Mouse (Mus musculus) adrenal gland, postnatal 14 days (tissue): ENCODE measurements around the gene Atg101. TPM values are rescaled to one million over a fixed set of nuclear protein-coding genes. Genes with fewer than 3 reads are reported as not detected.
A peak's percentile ranks its signal among the peaks of the same experiment; 100 is the strongest.

Experiments
- DNase-seq: peaks from one replicate; pipeline ENCODE4 v3.0.0; 2021; ENCODE audit warnings: mixed read lengths
- long read RNA-seq, 2 experiments: library from polyadenylated mRNA; stranded (forward); transcript quantifications; one replicate each; pipeline ENCODE4 v2.0.0; 2021
- total RNA-seq: library from RNA; stranded (reverse); gene quantifications from 2 replicates; pipeline ENCODE4 v1.2.3, GENCODE M21; 2021

The Atg101 gene
- 64.4 and 97.1 TPM in 2 replicates for total RNA-seq
- long read RNA-seq, experiment 1, transcript Atg101-201 (3 exons, 1,270 nt), result major isoform, 90 of 94 reads
- long read RNA-seq, experiment 1, partial matches to known transcripts, result 0 of 94 reads
- long read RNA-seq, experiment 1, other reads (novel, unspliced or antisense), result 2 of 94 reads
- long read RNA-seq, experiment 2, transcript Atg101-201 (3 exons, 1,270 nt), result major isoform, 103 of 115 reads
- long read RNA-seq, experiment 2, partial matches to known transcripts, result 0 of 115 reads
- long read RNA-seq, experiment 2, other reads (novel, unspliced or antisense), result 10 of 115 reads

- DNase-seq, result peak; percentile 94
Measured at GRCm38 (mm10) chr15:101283911-101284750, at the start of gene Atg101. Gene Atg101, plus strand, starts transcription at chr15:101284272.

DNA sequence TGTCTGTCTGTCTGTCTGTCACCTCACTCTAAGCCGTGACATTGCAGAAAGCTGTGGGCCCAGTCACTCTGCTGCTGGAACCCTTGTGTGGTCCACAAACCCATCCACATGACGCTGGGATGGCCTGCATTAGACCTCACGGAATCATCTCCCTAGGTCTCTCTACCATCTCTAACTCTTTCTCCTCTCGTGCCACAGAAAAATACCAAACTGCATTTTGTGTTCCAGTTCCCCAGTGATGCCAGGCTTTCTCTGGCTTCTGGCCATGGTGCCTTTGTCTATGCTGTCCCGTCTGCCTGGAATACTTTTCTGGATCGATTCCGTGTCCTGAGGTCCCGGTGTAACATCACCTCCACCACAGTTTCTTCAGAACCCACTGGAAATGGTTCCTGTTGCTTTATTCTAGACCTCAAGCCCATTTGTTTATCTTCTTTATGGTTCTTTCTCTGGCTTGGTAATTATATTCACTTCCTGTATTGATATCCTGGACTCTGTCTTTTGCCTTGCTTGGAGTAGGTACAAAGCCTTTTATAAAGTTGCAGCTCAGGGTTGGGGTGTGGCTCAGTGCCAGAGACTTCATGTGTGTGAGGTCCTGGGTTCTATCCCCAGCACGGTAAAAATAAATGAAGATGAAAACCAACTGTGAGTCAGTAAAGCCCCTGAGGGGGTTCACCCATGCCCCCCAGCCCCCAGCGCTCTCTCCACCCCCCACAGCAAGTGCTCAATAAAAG, 49.3 kb upstream of the Atg101 start:
- DNase-seq, result no peak

DNA sequence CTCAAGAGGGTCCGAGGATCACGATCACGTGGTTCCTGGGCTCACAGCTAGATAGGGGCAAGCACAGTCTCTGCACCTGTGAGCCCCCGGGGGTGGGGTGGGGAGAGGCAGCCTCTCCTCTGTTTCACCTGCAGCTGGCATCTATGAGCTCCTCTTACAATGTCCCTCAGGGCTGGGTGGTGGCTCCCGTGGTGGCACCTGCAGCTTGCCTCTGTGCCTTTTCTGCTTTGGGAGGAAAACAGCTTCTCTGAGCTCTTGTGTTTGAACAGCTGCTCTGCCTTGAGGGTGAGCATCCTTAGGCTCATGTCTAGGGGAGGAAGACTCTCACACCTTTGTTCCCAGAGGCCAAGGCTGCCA, 48.8 kb upstream of the Atg101 start:
- no peak for DNase-seq

DNA sequence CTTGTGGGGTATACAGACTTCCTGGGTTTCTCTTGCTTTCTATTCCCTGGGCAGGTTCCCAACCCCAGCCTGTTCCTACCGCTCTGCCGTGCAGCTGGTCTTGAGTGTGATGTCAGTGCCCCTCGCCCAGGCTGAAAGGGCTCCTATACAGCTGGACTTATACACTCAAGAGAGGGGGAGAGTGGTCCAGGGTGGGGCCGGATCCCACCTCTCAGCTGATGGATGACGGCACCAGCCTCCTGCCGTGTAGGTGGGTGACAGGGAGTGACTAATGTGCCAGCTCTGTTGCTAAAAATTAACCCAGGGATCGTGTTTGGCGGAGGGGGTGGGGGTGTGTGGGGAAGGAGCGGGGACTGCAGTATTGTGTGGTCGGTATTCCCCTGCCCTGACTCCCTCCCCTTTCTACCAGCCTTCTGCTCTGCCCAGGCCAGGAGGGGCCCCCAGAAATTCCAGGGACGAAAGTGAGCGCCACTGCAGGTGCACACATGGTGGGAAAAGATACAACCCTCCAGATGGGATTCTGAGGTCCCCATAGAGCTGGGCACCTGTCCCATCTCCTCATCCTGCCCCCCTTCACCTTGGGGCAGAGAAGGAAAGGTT, 48.2 kb upstream of the Atg101 start:
- no peak for DNase-seq

- DNase-seq, result peak; percentile 87
Measured at GRCm38 (mm10) chr15:101236878-101237277, 47.2 kb upstream of the Atg101 start.

DNA sequence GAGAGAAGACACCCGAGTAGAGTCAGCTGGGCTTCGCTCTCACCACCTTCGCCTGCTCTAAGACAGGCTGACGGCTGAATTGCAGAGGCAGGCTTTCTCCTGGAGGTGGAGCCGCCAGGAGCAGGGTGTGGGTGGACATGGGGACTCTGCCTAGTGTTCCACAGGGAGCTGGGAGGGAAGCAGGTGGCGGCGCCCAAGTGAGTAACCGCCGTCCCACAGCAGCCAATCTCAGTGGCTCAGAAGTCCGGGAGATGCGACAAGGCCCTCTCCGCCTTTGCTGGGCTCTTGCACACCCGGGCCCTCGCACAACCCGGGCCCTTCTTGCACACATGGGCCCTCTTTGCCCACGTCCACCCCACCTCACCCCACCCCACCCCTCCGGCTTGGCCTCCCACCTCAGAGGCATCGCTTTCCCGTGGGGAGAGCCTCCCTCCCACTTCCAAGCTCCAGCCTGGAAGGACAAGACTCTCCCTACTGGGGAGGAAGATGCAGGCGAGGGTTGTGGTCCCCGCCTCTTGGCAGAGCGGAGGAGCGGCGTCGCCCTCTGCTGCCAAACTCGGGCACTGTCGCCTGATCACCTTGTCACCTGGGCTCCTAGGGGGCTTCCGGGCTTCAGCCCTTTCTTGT, 45.1 kb upstream of the Atg101 start:
- peak; percentile 71 for DNase-seq

DNA sequence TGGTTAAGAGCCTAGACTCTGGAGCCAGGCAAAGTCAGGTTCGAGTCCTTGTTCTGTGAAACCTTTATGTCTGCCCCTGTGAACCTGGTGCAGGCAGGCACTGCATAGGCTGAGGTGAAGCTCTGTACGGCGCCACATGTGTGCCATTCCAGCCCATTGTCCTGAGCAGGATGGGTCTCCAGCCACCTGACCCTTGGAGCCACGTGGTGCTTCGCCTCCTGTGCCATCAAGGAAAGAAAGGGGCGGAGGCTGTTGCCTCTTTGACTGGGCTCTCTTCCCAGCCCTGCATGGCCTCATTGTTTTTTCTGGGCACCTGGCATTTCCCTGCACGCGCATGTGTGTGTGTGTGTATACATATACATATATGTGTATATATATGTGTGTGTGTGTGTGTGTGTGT, 44.3 kb upstream of the Atg101 start:
- no peak for DNase-seq

DNA sequence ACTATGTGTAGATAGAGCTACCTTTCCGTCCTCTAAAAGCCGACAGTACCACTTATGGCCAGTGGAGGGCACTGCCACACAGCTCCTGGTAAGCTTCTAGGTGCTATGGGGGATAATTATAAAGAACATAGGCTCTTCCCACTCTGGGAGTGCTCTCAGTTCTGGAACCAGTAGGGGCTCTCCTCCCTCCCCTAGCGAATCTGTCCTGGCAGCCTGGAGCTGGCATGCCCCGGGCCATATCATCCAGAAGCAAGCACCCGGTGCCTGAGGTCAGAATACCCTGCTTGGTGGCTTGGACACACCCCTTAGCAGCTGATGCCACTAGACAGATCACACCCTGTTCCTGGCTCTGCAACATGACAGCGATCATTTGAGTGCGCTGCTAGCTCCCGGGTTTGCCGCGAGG, 43.3 kb upstream of the Atg101 start:
- DNase-seq, result peak; percentile 88

DNA sequence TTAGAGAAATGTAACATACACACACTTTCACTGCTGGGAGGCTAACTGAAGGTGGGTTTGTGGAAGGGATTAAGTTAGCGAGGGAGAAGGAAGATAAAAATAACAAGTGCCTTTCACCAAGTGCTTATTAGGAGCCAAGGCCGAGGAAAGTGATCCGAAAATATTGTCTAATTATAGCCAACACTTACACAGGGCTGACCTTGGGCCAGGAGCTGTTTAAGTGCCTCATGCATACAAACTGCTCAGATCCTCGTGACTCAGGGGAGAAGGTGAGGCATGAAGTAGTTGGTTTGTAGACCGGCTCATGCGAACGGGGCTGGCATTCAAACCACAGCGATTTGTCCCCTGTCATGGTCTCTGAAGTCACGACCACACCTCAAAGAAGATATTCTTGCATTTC, 42.8 kb upstream of the Atg101 start:
- no peak for DNase-seq

DNA sequence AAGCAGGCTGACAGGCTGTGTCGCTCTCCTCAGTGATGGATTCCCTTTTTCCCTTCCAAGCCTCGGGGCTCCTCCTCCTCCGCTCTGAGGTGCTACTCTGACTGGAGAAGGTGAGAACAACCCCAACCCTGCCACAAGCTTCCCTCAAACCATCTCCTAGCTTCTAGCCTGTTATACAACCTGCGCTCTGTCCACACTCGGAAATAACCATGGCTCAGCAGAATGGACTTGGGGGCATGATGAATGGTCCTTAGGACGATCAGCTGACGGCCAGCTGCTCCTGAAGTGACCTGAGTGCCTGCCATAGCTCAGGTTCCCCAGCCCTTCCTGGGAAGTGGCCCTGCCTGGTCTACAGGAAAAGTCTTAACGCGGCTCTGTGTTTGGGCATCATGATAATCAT, 42.2 kb upstream of the Atg101 start:
- no peak for DNase-seq

DNA sequence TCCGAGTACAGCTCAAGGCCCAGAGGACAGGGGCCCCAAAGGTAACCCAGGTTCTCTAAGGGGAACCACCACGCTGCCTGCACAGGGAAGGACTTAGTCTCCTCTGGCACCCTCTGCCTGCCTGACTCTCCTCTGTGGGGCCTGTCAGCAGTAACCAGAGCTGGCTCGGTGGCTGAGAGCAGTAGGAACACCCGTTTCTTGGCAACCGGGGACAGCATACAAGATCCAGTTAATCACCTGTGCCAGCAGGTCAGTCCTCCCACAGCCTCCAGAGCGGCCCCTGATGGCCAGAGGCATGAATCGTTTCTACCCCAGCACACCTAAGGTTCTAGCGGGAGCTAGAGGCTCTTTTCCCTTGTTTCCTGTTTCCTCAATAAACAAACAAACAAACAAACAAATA, 41.4 kb upstream of the Atg101 start:
- DNase-seq, result peak; percentile 70

GRCm38 (mm10) chr15:101244012-101244411, 40.1 kb upstream of the Atg101 start:
- DNase-seq, result no peak

DNA sequence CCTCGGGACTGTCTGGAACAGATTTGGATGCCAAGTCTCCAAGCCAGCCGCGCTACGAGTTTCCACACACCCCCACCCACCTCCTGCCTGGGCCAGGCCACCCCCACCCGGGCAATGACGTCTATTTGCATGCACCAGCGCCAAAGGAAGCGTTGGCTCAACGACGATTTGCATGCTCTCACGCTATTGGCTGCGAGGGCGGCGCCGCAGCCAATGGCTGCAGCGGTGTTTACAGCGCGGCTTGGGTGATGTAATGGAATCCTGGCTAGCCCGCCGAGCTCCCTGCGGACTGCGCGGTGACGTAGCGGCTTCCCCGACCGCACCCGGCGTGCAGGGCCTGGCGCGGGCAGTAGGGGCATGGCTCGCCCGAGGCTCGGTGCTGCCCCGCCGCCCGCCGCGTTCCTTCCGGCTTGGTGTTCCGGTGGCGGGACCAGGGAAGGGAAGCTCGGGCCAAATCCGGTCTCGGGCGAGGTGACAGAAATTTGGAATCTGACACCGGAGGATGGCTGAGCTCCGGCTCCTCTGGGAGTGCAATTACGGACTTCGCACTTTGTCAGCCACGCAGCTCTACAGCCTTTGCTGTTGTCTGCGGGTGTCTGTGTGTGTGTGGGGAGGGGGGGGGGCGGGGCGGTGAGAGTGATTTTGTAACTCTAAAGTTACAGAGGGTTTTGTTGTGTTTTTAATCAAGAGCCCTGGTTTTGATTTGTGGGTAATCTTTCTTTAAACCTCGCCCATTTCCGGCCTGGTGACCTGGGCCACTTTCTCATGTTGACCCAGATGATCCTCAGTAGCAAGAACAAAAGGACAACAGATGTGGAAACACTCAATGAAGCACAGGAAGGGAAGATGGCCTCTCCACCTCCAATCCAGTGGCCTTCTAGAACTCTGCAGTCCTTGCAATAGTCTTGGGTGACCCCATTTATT, 37.6 kb upstream of the Atg101 start:
- peak; percentile 97 for DNase-seq

- DNase-seq, result no peak
Measured at GRCm38 (mm10) chr15:101247155-101247498, 36.9 kb upstream of the Atg101 start.

GRCm38 (mm10) chr15:101248029-101248710, 35.9 kb upstream of the Atg101 start:
- DNase-seq, result no peak

DNA sequence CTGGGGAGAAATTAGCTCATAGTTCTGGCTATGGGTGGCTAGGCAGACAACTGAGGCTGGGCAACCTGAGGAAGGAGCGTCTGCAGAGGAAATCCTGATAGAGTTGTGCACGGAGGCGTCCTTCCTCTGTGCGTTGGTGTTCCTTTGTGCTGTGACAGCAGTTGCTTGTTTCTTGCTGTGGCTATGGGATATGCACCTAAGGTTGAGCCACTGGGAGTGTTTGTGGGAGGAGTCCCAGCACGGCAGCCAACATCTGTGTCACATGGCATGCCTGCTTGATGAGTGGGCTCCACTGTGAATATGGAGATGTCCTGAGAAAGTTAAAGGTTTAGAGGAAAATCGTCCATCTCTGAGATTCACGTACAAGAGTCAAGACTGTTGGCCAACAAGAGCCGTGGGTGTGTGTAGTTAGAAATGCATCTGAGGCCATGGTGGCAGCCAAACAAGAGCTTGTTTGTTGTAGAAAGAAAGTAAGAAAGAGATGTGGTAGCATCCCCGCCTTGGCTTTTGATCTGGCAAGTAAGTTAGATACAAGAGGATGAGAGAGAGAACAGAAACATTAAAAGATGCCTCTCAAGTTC, 33.8 kb upstream of the Atg101 start:
- DNase-seq, result no peak

- DNase-seq, result no peak
Measured at GRCm38 (mm10) chr15:101251930-101252329, 32.1 kb upstream of the Atg101 start.

DNA sequence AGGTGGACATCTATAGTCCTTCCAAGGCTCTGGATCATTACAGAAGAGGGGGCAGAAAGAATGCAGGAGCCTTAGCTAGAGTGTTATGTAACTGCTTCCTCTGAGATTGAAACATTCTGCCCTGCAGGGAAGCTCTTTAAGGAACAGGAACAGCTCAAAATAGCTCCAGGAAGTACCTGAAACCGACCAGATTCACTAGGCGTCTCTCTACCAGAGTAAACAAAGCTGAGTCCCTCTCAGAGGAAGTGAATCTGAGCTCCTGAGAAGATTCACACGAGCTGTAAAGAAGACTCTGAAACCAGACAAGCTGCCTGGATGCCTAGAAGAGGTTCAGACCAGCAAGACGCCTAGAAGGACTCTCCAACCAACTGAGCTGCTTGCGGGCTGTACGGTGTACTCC, 31.5 kb upstream of the Atg101 start:
- DNase-seq, result no peak

- no peak for DNase-seq
Measured at GRCm38 (mm10) chr15:101253563-101253885, 30.5 kb upstream of the Atg101 start.
